Mouse (Mus musculus): ENCODE data around the gene Tfe3.
"Not testable (repeated sequence)": the region's sequence is repeated elsewhere in the genome, so short reads cannot be mapped to it uniquely, and the experiment has no call there.

The Tfe3 gene

DNA sequence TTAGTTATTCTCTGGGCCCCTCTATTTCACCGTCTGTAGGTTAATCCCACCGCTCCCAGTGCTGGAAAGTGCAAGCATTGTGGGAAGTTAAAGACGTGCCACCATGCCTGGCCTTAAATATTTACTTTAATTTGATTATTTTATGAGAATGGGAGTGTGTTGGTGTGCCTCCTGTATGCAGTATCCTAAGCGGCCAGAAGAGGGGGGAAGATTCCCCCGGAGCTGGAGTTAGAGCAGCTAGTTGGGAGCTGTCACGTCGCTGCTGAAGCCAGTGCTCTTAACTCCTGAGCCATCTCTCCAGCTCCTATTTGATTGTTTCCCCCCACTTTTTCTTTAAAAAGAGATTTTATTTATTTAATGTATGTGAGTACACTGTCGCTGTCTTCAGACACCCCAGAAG lies 52.7 kb downstream of the Tfe3 start:
- DNase-seq (ENCODE audit: low spot score in 2 of 2): not testable (repeated sequence)

DNA sequence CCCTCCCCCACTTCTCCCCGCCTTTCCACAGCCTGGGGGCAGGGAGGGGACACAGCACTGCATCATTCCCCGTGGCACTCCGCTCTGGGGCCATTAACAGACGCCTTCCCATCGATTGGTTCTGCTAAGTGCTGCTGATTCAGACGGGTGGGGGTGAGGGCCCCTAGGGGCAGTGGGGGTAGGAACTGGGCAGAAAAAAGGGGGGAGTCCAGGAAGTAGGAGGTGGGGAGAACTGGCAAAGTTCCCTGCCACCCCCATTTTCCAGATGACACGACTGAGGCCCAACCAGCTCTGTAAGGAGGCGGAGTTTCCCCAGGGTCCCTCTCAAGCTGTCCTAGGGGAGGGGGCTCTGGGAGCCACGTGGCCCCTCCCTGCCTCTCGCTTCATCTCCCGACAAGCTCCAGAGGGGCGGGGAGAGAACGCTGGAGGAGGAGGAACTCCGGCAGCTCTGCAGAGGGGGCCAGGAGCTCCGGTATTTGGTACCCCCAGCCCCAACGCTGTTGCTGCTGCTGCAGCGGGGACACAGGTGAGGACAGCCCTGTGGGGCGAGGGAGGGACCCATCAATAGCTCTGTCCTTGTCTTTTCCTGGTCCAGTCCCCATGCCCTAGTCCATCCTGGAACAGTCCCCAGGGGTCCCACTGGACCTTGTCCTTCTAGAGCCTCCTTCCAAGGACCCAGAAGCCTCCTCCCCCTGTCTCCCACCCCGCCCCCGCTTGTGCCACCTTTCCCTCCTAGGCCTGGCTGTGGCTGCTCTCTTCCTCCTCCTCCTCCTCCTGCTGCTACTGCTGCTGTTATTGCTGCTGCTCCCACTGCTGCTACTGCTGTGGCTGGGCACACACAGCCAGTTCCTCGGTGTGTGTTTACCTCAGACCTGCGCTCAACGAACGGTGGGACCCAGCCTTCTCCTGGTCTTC lies 59.8 kb downstream of the Tfe3 start, which contains the start of gene Kcnd1:
Kcnd1 (plus strand) TSS at position 425 of the 915 bp plus-strand sequence.
- no peak for DNase-seq (ENCODE audit: low spot score in 2 of 2)

All from urinary bladder, postnatal 36 days (tissue).